Mouse (Mus musculus) MEL (cell line): ENCODE measurements around the gene Sema3f. TPM values are rescaled to one million over a fixed set of nuclear protein-coding genes. Genes with fewer than 3 reads are reported as not detected.

ENCODE experiments used
- DNase-seq: peaks from one replicate; pipeline ENCODE4 v3.0.0; 2011; ENCODE audit warnings: low read depth, low spot score
- H3K27ac ChIP-seq: 2 replicates; pipeline ENCODE4 v1.5.1; 2012; ENCODE audit warnings: low read depth, mild to moderate bottlenecking, control low read depth, low read length, moderate library complexity; ENCODE audit not compliant: control insufficient read depth
- H3K27me3 ChIP-seq, 2 experiments: fragments of 150-350 bp in 1 of 2; sonication (generic) in 1 of 2; 2 replicates each; pipeline ENCODE4 v1.6.1; 2012; ENCODE audit warnings: low read length in 2 of 2, mild to moderate bottlenecking in 2 of 2, improper control_type of control experiment in 1 of 2, moderate library complexity in 1 of 2; ENCODE audit not compliant: insufficient read depth in 2 of 2, control insufficient read depth in 1 of 2
- H3K36me3 ChIP-seq, 2 experiments: 2 replicates each; pipeline ENCODE4 v1.6.1; 2012 to 2014; ENCODE audit warnings: low read length in 2 of 2, improper control_type of control experiment in 1 of 2, inconsistent platforms in 1 of 2, mild to moderate bottlenecking in 1 of 2; ENCODE audit not compliant: insufficient read depth in 2 of 2, control insufficient read depth in 1 of 2
- H3K4me1 ChIP-seq, 2 experiments: fragments of 150-350 bp in 1 of 2; sonication (generic) in 1 of 2; 2 replicates each; pipeline ENCODE4 v1.6.1; 2012; ENCODE audit warnings: low read length in 2 of 2, improper control_type of control experiment in 1 of 2, mild to moderate bottlenecking in 1 of 2; ENCODE audit not compliant: insufficient read depth in 2 of 2, control insufficient read depth in 1 of 2
- H3K4me3 ChIP-seq, 2 experiments: fragments of 150-350 bp in 1 of 2; sonication (generic) in 1 of 2; 2 replicates each; pipeline ENCODE4 v1.5.1; 2012; ENCODE audit warnings: low read depth in 2 of 2, low read length in 2 of 2, mild to moderate bottlenecking in 2 of 2, moderate library complexity in 2 of 2, control low read depth in 1 of 2, improper control_type of control experiment in 1 of 2; ENCODE audit not compliant: control insufficient read depth in 1 of 2, insufficient read depth in 1 of 2
- H3K79me2 ChIP-seq: 2 replicates; pipeline ENCODE4 v1.6.1; 2012; ENCODE audit warnings: mild to moderate bottlenecking, low read length, moderate library complexity; ENCODE audit not compliant: control insufficient read depth, poor library complexity, insufficient read depth
- H3K9ac ChIP-seq: 2 replicates; pipeline ENCODE4 v1.6.1; 2012; ENCODE audit warnings: low read depth, mild to moderate bottlenecking, control low read depth, low read length, moderate library complexity; ENCODE audit not compliant: control insufficient read depth, poor library complexity, severe bottlenecking
- H3K9me3 ChIP-seq: fragments of 150-350 bp; sonication (generic); replicated peaks from 2 replicates; pipeline ENCODE4 v1.6.1; 2012; ENCODE audit warnings: mild to moderate bottlenecking, low read length, improper control_type of control experiment, moderate library complexity; ENCODE audit not compliant: insufficient read depth
- CTCF ChIP-seq, 3 experiments: IDR thresholded peaks in 2 of 3; conservative IDR thresholded peaks in 1 of 3; 2 replicates each; pipeline ENCODE4 v1.5.1; 2011 to 2012; ENCODE audit warnings: low read length in 3 of 3, low read depth in 2 of 3, mild to moderate bottlenecking in 2 of 3, improper control_type of control experiment in 1 of 3, inconsistent platforms in 1 of 3, mixed read lengths in 1 of 3, moderate library complexity in 1 of 3; ENCODE audit not compliant: control insufficient read depth in 1 of 3, insufficient read depth in 1 of 3, poor library complexity in 1 of 3, severe bottlenecking in 1 of 3
- E2F4 ChIP-seq: IDR thresholded peaks from 2 replicates; pipeline ENCODE4 v1.6.1; 2011; ENCODE audit warnings: low read depth, low read length, improper control_type of control experiment, borderline replicate concordance
- ELF1 ChIP-seq: IDR thresholded peaks from 2 replicates; pipeline ENCODE4 v1.6.1; 2014; ENCODE audit warnings: low read depth, mild to moderate bottlenecking, inconsistent platforms, low read length, improper control_type of control experiment, moderate library complexity
- ETS1 ChIP-seq: IDR thresholded peaks from 2 replicates; pipeline ENCODE4 v1.6.1; 2012; ENCODE audit warnings: low read depth, mild to moderate bottlenecking, inconsistent platforms, low read length, improper control_type of control experiment, moderate library complexity
- GABPA ChIP-seq: IDR thresholded peaks from 2 replicates; pipeline ENCODE4 v1.6.1; 2012; ENCODE audit warnings: low read depth, mild to moderate bottlenecking, inconsistent platforms, low read length, improper control_type of control experiment, moderate library complexity
- GATA1 ChIP-seq: IDR thresholded peaks from 2 replicates; pipeline ENCODE4 v1.6.1; 2011; ENCODE audit warnings: low read depth, low read length, improper control_type of control experiment
- HCFC1 ChIP-seq: IDR thresholded peaks from 2 replicates; pipeline ENCODE4 v1.6.1; 2012; ENCODE audit warnings: low read depth, mild to moderate bottlenecking, inconsistent platforms, low read length, improper control_type of control experiment, moderate library complexity
- KAT2A ChIP-seq: conservative IDR thresholded peaks from 2 replicates; pipeline ENCODE4 v1.6.1; 2012; ENCODE audit warnings: low read depth, low read length, improper control_type of control experiment, inconsistent platforms
- MAFK ChIP-seq: IDR thresholded peaks from 2 replicates; pipeline ENCODE4 v1.6.1; 2011; ENCODE audit warnings: low read depth, mild to moderate bottlenecking, low read length, improper control_type of control experiment, borderline replicate concordance
- MEF2A ChIP-seq: IDR thresholded peaks from 2 replicates; pipeline ENCODE4 v1.6.1; 2014; ENCODE audit warnings: low read depth, mild to moderate bottlenecking, inconsistent platforms, low read length, improper control_type of control experiment; ENCODE audit not compliant: poor library complexity, insufficient replicate concordance, severe bottlenecking; ENCODE audit errors: extremely low read depth
- MXI1 ChIP-seq: IDR thresholded peaks from 2 replicates; pipeline ENCODE4 v1.6.1; 2011; ENCODE audit warnings: mild to moderate bottlenecking, low read depth, low read length, improper control_type of control experiment
- MYB ChIP-seq: IDR thresholded peaks from 2 replicates; pipeline ENCODE4 v1.6.1; 2011; ENCODE audit warnings: mild to moderate bottlenecking, low read depth, low read length, improper control_type of control experiment
- POLR2A ChIP-seq, 2 experiments: IDR thresholded peaks; 2 replicates each; pipeline ENCODE4 v1.6.1; 2011 to 2012; ENCODE audit warnings: low read length in 2 of 2, mild to moderate bottlenecking in 2 of 2, control low read depth in 1 of 2, improper control_type of control experiment in 1 of 2, low read depth in 1 of 2, moderate library complexity in 1 of 2; ENCODE audit not compliant: control insufficient read depth in 1 of 2, insufficient read depth in 1 of 2, poor library complexity in 1 of 2
- POLR2AphosphoS5 ChIP-seq: IDR thresholded peaks from 2 replicates; pipeline ENCODE4 v1.6.1; 2012; ENCODE audit warnings: low read depth, borderline replicate concordance, mild to moderate bottlenecking, inconsistent platforms, low read length, moderate library complexity, mixed read lengths
- SIN3A ChIP-seq: IDR thresholded peaks from 2 replicates; pipeline ENCODE4 v1.6.1; 2012; ENCODE audit warnings: low read length, improper control_type of control experiment, inconsistent platforms
- SMC3 ChIP-seq: IDR thresholded peaks from 2 replicates; pipeline ENCODE4 v1.6.1; 2011; ENCODE audit warnings: low read depth, low read length, improper control_type of control experiment
- TAL1 ChIP-seq: IDR thresholded peaks from 2 replicates; pipeline ENCODE4 v1.6.1; 2012; ENCODE audit warnings: mild to moderate bottlenecking, inconsistent platforms, low read length, moderate library complexity, mixed read lengths
- TBP ChIP-seq: IDR thresholded peaks from 2 replicates; pipeline ENCODE4 v1.8.0; 2011; ENCODE audit warnings: low read depth, low read length, improper control_type of control experiment
- TCF12 ChIP-seq: IDR thresholded peaks from 2 replicates; pipeline ENCODE4 v1.6.1; 2014; ENCODE audit warnings: low read depth, mild to moderate bottlenecking, inconsistent platforms, low read length, improper control_type of control experiment, moderate library complexity
- UBTF ChIP-seq: IDR thresholded peaks from 2 replicates; pipeline ENCODE4 v1.6.1; 2012; ENCODE audit warnings: low read depth, mild to moderate bottlenecking, inconsistent platforms, low read length, improper control_type of control experiment, moderate library complexity, borderline replicate concordance; ENCODE audit not compliant: insufficient read depth
- USF2 ChIP-seq, 2 experiments: IDR thresholded peaks; 2 replicates each; pipeline ENCODE4 v1.6.1; 2011 to 2012; ENCODE audit warnings: improper control_type of control experiment in 2 of 2, low read length in 2 of 2, borderline replicate concordance in 1 of 2, inconsistent platforms in 1 of 2, low read depth in 1 of 2, mild to moderate bottlenecking in 1 of 2; ENCODE audit not compliant: insufficient read depth in 1 of 2
- ZNF384 ChIP-seq: IDR thresholded peaks from 2 replicates; pipeline ENCODE4 v1.6.1; 2012; ENCODE audit warnings: low read depth, mild to moderate bottlenecking, inconsistent platforms, low read length, improper control_type of control experiment
- polyA plus RNA-seq, 2 experiments: library from polyadenylated mRNA; stranded (reverse) in 1 of 2; unstranded in 1 of 2; fragments of >175 nt in 1 of 2; fragments of >200 nt in 1 of 2; gene quantifications; 2 replicates each; pipeline versions ENCODE4 v1.2.1 to v1.2.4; 2012; ENCODE audit warnings: low replicate concordance in 2 of 2, low read depth in 1 of 2; ENCODE audit not compliant: insufficient read length in 2 of 2, insufficient read depth in 1 of 2, missing spikeins in 1 of 2
- total RNA-seq: library from RNA; depleted of rRNA; stranded (reverse); fragments of 300-350 nt; gene quantifications from 2 replicates; pipeline ENCODE4 v1.2.3, GENCODE M21; 2012

Sema3f gene
- total and polyA plus RNA-seq, 3 experiments = not detected

- Histone ChIP-seq H3K36me3 (no peaks in the 10 kb centered on the region), H3K4me3 (no peak overlapping the region), H3K27me3 (peaks cover 5 to 10% of the 10 kb centered on the region in 2 experiments; a peak in 3 of 4 replicates), H3K79me2 (no peaks in the 10 kb centered on the region), H3K27ac (no peak overlapping the region), H3K9ac (no peak overlapping the region), H3K4me1 (no peaks in the 10 kb centered on the region), H3K9me3 (no peaks in the 10 kb centered on the region)
- DNase-seq = no peak
- TF ChIP-seq GABPA = no peak
- TF ChIP-seq SIN3A = no peak
- no peak for TF ChIP-seq KAT2A
- no peak for TF ChIP-seq E2F4
- no peak for TF ChIP-seq GATA1
- TF ChIP-seq MXI1 = no peak
Observed at GRCm38 (mm10) chr9:107696106-107696479, 14.2 kb downstream of the Sema3f start.

GRCm38 (mm10) chr9:107695441-107696105 lies 14.7 kb downstream of the Sema3f start:
- TF ChIP-seq CTCF (IDR thresholded peaks at IDR 0.05 in 2 of 3, conservative IDR thresholded peaks at IDR 0.05 in 1 of 3; ENCODE audit: control insufficient read depth in 1 of 3, insufficient read depth in 1 of 3, low read depth in 2 of 3, low read length in 3 of 3, poor library complexity in 1 of 3, severe bottlenecking in 1 of 3) (no peak), SIN3A (no peak), POLR2AphosphoS5 (no peak), HCFC1 (no peak), MYB (no peak), SMC3 (no peak), KAT2A (no peak), ELF1 (no peak), USF2 (IDR thresholded peaks at IDR 0.05; ENCODE audit: borderline replicate concordance in 1 of 2, insufficient read depth in 1 of 2, low read depth in 1 of 2, low read length in 2 of 2) (no peak), MXI1 (no peak), MAFK (no peak), UBTF (no peak), GATA1 (no peak), ZNF384 (no peak), POLR2A (IDR thresholded peaks at IDR 0.05; ENCODE audit: control insufficient read depth in 1 of 2, insufficient read depth in 1 of 2, low read depth in 1 of 2, low read length in 2 of 2, poor library complexity in 1 of 2) (no peak), MEF2A (no peak), TAL1 (no peak), ETS1 (no peak), TCF12 (no peak), TBP (no peak)
- Histone ChIP-seq H3K27me3 (peaks cover 3 to 8% of the 10 kb centered on the region in 2 experiments; a peak in 3 of 4 replicates), H3K27ac (no peak overlapping the region), H3K9ac (no peak overlapping the region), H3K9me3 (no peaks in the 10 kb centered on the region), H3K4me1 (no peaks in the 10 kb centered on the region), H3K79me2 (no peaks in the 10 kb centered on the region), H3K4me3 (no peak overlapping the region), H3K36me3 (no peaks in the 10 kb centered on the region)
- no peak for DNase-seq
